Mouse (Mus musculus): ENCODE measurements at regions not wholly inside any gene's neighbourhood (a gene's known extent, or its start where the extent isn't known, plus 50 kb on each side); places are given as distances from the start of the nearest gene placed in this dataset.

GRCm38 (mm10) chrX:37753474-37753873 is 51.2 kb upstream of the Rhox5 start:
- Histone ChIP-seq H3K4me1 (replicated peaks; ENCODE audit: control insufficient read depth, insufficient read depth) (no peaks in the 10 kb centered on the region), H3K27ac (replicated peaks) (no peak overlapping the region), H3K9me3 (ENCODE audit: control insufficient read depth, low read length) (no peaks in the 10 kb centered on the region), H3K36me3 (ENCODE audit: control insufficient read depth, insufficient read depth, low read length) (no peaks in the 10 kb centered on the region), H3K9ac (ENCODE audit: low read length) (no peak overlapping the region), H3K4me3 (ENCODE audit: low read depth, low read length) (no peak overlapping the region), H3K27me3 (ENCODE audit: control insufficient read depth, insufficient read depth, low read length) (no peaks in the 10 kb centered on the region), H3K4me2 (replicated peaks; ENCODE audit: low read depth) (no peak overlapping the region)
- DNase-seq (ENCODE audit: low spot score) (no peak), ATAC-seq (ENCODE audit: low FRiP score, low TSS enrichment) (no peak)
- no peak for TF ChIP-seq EP300 (optimal IDR thresholded peaks at IDR 0.05)
- TF ChIP-seq CTCF (IDR thresholded peaks at IDR 0.05; ENCODE audit: low read depth), result no peak
- 38% methylated on average over 5 of the region's 5 CpGs for whole genome bisulfite sequencing

- no peak overlapping the region for H3K4me3 ChIP-seq (ENCODE audit: low read depth, low read length)
- no peak for ATAC-seq (ENCODE audit: low FRiP score, low TSS enrichment)
Observed at GRCm38 (mm10) chrX:37754385-37754784, 50.3 kb upstream of the Rhox5 start.

More at GRCm38 (mm10) chrX:37754385-37754784, 50.3 kb upstream of the Rhox5 start:
- Histone ChIP-seq H3K36me3 (ENCODE audit: control insufficient read depth, insufficient read depth, low read length) (no peaks in the 10 kb centered on the region), H3K27ac (replicated peaks) (no peak overlapping the region), H3K9me3 (ENCODE audit: control insufficient read depth, low read length) (no peaks in the 10 kb centered on the region), H3K4me1 (replicated peaks; ENCODE audit: control insufficient read depth, insufficient read depth) (no peaks in the 10 kb centered on the region), H3K27me3 (ENCODE audit: control insufficient read depth, insufficient read depth, low read length) (no peaks in the 10 kb centered on the region), H3K4me2 (replicated peaks; ENCODE audit: low read depth) (no peak overlapping the region), H3K9ac (ENCODE audit: low read length) (no peak overlapping the region)
- WGBS, result 88% methylated on average over 8 of the region's 8 CpGs
- peak; percentile 5 for DNase-seq (ENCODE audit: low spot score)
- TF ChIP-seq EP300 (optimal IDR thresholded peaks at IDR 0.05) (no peak), CTCF (IDR thresholded peaks at IDR 0.05; ENCODE audit: low read depth) (no peak)
